Mouse (Mus musculus): ENCODE data around the gene Plch2.

Plch2 gene

GRCm38 (mm10) chr4:155090688-155091449 is 34.3 kb upstream of the Plch2 start:
- peaks cover 60% of the 10 kb centered on the region for H3K36me3 ChIP-seq (ENCODE audit: insufficient read depth, low read length)
- no peaks in the 10 kb centered on the region for H3K9me3 ChIP-seq (ENCODE audit: low read length)
- H3K4me1 ChIP-seq (replicated peaks; ENCODE audit: low read depth, low read length), result peaks cover 38% of the 10 kb centered on the region
- TF ChIP-seq NANOG (IDR thresholded peaks at IDR 0.05; ENCODE audit: borderline replicate concordance, low read length) (no peak), POU5F1 (IDR thresholded peaks at IDR 0.05; ENCODE audit: borderline replicate concordance, low read length) (no peak), CTCF (conservative IDR thresholded peaks at IDR 0.05; ENCODE audit: low read length) (no peak)
- no peak overlapping the region for H3K4me3 ChIP-seq (replicated peaks; ENCODE audit: low read length)
- H3K27me3 ChIP-seq (ENCODE audit: insufficient read depth, low read length), result no peaks in the 10 kb centered on the region

GRCm38 (mm10) chr4:155090147-155090546 is 33.6 kb upstream of the Plch2 start:
- Histone ChIP-seq H3K9me3 (ENCODE audit: low read length) (no peaks in the 10 kb centered on the region), H3K4me1 (replicated peaks; ENCODE audit: low read depth, low read length) (peaks cover 33% of the 10 kb centered on the region), H3K36me3 (ENCODE audit: insufficient read depth, low read length) (peaks cover 60% of the 10 kb centered on the region), H3K4me3 (replicated peaks; ENCODE audit: low read length) (no peak overlapping the region), H3K27me3 (ENCODE audit: insufficient read depth, low read length) (no peaks in the 10 kb centered on the region)
- TF ChIP-seq NANOG (IDR thresholded peaks at IDR 0.05; ENCODE audit: borderline replicate concordance, low read length) (no peak), POU5F1 (IDR thresholded peaks at IDR 0.05; ENCODE audit: borderline replicate concordance, low read length) (no peak), CTCF (conservative IDR thresholded peaks at IDR 0.05; ENCODE audit: low read length) (no peak)

- TF ChIP-seq NANOG (IDR thresholded peaks at IDR 0.05; ENCODE audit: borderline replicate concordance, low read length) (no peak), POU5F1 (IDR thresholded peaks at IDR 0.05; ENCODE audit: borderline replicate concordance, low read length) (no peak)
- peaks cover 59% of the 10 kb centered on the region for H3K36me3 ChIP-seq (ENCODE audit: insufficient read depth, low read length)
Observed at GRCm38 (mm10) chr4:155089241-155089640, 32.7 kb upstream of the Plch2 start.

GRCm38 (mm10) chr4:155086108-155087024 is 29.8 kb upstream of the Plch2 start, which contains the start of the genes Rer1 and Morn1:
Gene Rer1 (minus strand): TSS chr4:155086382.
Gene Morn1 (plus strand): TSS chr4:155086577.
- Histone ChIP-seq H3K27me3 (ENCODE audit: insufficient read depth, low read length) (no peaks in the 10 kb centered on the region), H3K36me3 (ENCODE audit: insufficient read depth, low read length) (peaks cover 65% of the 10 kb centered on the region), H3K4me3 (replicated peaks; ENCODE audit: low read length) (peak within 1 kb of the TSS; percentile 100), H3K9me3 (ENCODE audit: low read length) (no peaks in the 10 kb centered on the region), H3K4me1 (replicated peaks; ENCODE audit: low read depth, low read length) (peaks cover 48% of the 10 kb centered on the region)
- no peak for TF ChIP-seq NANOG (IDR thresholded peaks at IDR 0.05; ENCODE audit: borderline replicate concordance, low read length)
- no peak for TF ChIP-seq CTCF (conservative IDR thresholded peaks at IDR 0.05; ENCODE audit: low read length)
- no peak for TF ChIP-seq POU5F1 (IDR thresholded peaks at IDR 0.05; ENCODE audit: borderline replicate concordance, low read length)

More at GRCm38 (mm10) chr4:155089241-155089640, 32.7 kb upstream of the Plch2 start:
- Histone ChIP-seq H3K27me3 (ENCODE audit: insufficient read depth, low read length) (no peaks in the 10 kb centered on the region), H3K4me1 (replicated peaks; ENCODE audit: low read depth, low read length) (peaks cover 33% of the 10 kb centered on the region), H3K9me3 (ENCODE audit: low read length) (no peaks in the 10 kb centered on the region), H3K4me3 (replicated peaks; ENCODE audit: low read length) (no peak overlapping the region)

GRCm38 (mm10) chr4:155085206-155086107 is 28.9 kb upstream of the Plch2 start:
- TF ChIP-seq CTCF (conservative IDR thresholded peaks at IDR 0.05; ENCODE audit: low read length) (no peak), NANOG (IDR thresholded peaks at IDR 0.05; ENCODE audit: borderline replicate concordance, low read length) (no peak), POU5F1 (IDR thresholded peaks at IDR 0.05; ENCODE audit: borderline replicate concordance, low read length) (no peak)
- peaks cover 64% of the 10 kb centered on the region for H3K36me3 ChIP-seq (ENCODE audit: insufficient read depth, low read length)
- peaks cover 54% of the 10 kb centered on the region for H3K4me1 ChIP-seq (replicated peaks; ENCODE audit: low read depth, low read length)
- H3K27me3 ChIP-seq (ENCODE audit: insufficient read depth, low read length), result no peaks in the 10 kb centered on the region
- H3K4me3 ChIP-seq (replicated peaks; ENCODE audit: low read length), result peak overlapping the region; percentile 100
- H3K9me3 ChIP-seq (ENCODE audit: low read length), result no peaks in the 10 kb centered on the region

- Histone ChIP-seq H3K4me1 (replicated peaks; ENCODE audit: low read depth, low read length) (peaks cover 62% of the 10 kb centered on the region), H3K9me3 (ENCODE audit: low read length) (no peaks in the 10 kb centered on the region), H3K36me3 (ENCODE audit: insufficient read depth, low read length) (peaks cover 65% of the 10 kb centered on the region), H3K4me3 (replicated peaks; ENCODE audit: low read length) (peak overlapping the region; percentile 100), H3K27me3 (ENCODE audit: insufficient read depth, low read length) (no peaks in the 10 kb centered on the region)
- TF ChIP-seq NANOG (IDR thresholded peaks at IDR 0.05; ENCODE audit: borderline replicate concordance, low read length) (no peak), POU5F1 (IDR thresholded peaks at IDR 0.05; ENCODE audit: borderline replicate concordance, low read length) (no peak)
Observed at GRCm38 (mm10) chr4:155084351-155084750, 27.8 kb upstream of the Plch2 start.

- H3K9me3 ChIP-seq (ENCODE audit: low read length), result no peaks in the 10 kb centered on the region
- peaks cover 68% of the 10 kb centered on the region for H3K4me1 ChIP-seq (replicated peaks; ENCODE audit: low read depth, low read length)
- no peaks in the 10 kb centered on the region for H3K27me3 ChIP-seq (ENCODE audit: insufficient read depth, low read length)
- no peak for TF ChIP-seq POU5F1 (IDR thresholded peaks at IDR 0.05; ENCODE audit: borderline replicate concordance, low read length)
- no peak for TF ChIP-seq CTCF (conservative IDR thresholded peaks at IDR 0.05; ENCODE audit: low read length)
- no peak for TF ChIP-seq NANOG (IDR thresholded peaks at IDR 0.05; ENCODE audit: borderline replicate concordance, low read length)
- H3K36me3 ChIP-seq (ENCODE audit: insufficient read depth, low read length), result peaks cover 63% of the 10 kb centered on the region
- H3K4me3 ChIP-seq (replicated peaks; ENCODE audit: low read length), result no peak overlapping the region
Observed at GRCm38 (mm10) chr4:155083553-155083952, 27.0 kb upstream of the Plch2 start.

Data from E14TG2a.4 (cell line).